Mouse (Mus musculus) gastrocnemius, postnatal 4 days (tissue): ENCODE data around the gene Rps2. TPM values are rescaled to one million over a fixed set of nuclear protein-coding genes. Genes with fewer than 3 reads are reported as not detected.
A peak's percentile ranks its signal among the peaks of the same experiment; 100 is the strongest.
"Not testable (repeated sequence)": the region's sequence is repeated elsewhere in the genome, so short reads cannot be mapped to it uniquely, and the experiment has no call there.

Experiments used
- DNase-seq, 2 experiments: peaks; one replicate each; pipeline ENCODE4 v3.0.0; 2021 to 2022; ENCODE audit warnings: low spot score in 2 of 2, mixed read lengths in 2 of 2
- long read RNA-seq, 2 experiments: library from polyadenylated mRNA; stranded (forward); transcript quantifications; one replicate each; pipeline ENCODE4 v2.0.0; 2021
- total RNA-seq, 2 experiments: library from RNA; stranded (reverse); gene quantifications; 2 replicates each; pipeline ENCODE4 v1.2.3; 2021

Rps2 gene
- 100 to 1,000 TPM; 750 to 839 TPM for total RNA-seq
- long read RNA-seq, experiment 1, transcript Rps2-208 (6 exons, 998 nt) = major isoform, 140 of 168 reads
- long read RNA-seq, experiment 1, transcript Rps2-201 (5 exons, 1,094 nt) = minor isoform, 24 of 168 reads
- long read RNA-seq, experiment 1, partial matches to known transcripts = 0 of 168 reads
- long read RNA-seq, experiment 1, other reads (novel, unspliced or antisense) = 3 of 168 reads
- long read RNA-seq, experiment 2, transcript Rps2-201 (5 exons, 1,094 nt) = minor isoform, 19 of 194 reads
- long read RNA-seq, experiment 2, transcript Rps2-208 (6 exons, 998 nt) = major isoform, 173 of 194 reads
- long read RNA-seq, experiment 2, partial matches to known transcripts = 0 of 194 reads
- long read RNA-seq, experiment 2, other reads (novel, unspliced or antisense) = 2 of 194 reads

DNA sequence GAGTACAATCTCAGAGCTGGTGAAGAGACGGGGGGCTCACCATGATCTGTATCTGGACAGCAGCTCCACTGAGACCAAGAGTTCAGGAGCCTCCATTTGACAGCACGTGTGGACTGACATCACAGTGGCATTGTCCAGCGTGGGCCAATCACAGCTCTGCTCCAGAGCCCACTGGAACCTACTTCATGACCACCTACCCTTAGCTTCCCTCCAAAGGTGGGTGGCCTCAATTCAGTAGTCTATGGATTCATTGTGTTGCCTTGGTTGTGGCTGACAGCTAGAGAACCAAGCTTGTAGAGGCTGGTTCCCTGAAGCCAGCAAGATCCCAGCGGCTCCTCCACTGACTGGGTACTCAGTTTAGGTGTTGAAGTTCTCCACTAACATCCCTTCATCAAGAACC, at the start of gene Rps2, which contains the start of gene Rnf151:
Rps2 (plus strand) TSS at position 174 of the 400 bp plus-strand sequence.
Rnf151 (minus strand) TSS at position 121 of the 400 bp plus-strand sequence.
- DNase-seq = no peak

DNA sequence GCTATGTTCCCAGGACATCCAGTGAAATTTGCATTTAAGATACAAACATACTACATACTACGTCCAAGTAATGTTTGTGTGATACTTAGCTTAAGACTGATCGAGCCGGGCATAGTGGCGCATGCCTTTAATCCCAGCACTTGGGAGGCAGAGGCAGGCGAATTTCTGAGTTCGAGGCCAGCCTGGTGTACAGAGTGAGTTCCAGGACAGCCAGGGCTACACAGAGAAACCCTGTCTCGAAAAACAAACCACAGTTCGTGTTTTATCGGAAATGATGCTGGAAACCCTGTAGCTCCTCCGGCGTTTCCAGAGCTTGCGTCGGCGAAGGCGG, 48.7 kb upstream of the Rps2 start:
- not testable (repeated sequence) for DNase-seq

DNA sequence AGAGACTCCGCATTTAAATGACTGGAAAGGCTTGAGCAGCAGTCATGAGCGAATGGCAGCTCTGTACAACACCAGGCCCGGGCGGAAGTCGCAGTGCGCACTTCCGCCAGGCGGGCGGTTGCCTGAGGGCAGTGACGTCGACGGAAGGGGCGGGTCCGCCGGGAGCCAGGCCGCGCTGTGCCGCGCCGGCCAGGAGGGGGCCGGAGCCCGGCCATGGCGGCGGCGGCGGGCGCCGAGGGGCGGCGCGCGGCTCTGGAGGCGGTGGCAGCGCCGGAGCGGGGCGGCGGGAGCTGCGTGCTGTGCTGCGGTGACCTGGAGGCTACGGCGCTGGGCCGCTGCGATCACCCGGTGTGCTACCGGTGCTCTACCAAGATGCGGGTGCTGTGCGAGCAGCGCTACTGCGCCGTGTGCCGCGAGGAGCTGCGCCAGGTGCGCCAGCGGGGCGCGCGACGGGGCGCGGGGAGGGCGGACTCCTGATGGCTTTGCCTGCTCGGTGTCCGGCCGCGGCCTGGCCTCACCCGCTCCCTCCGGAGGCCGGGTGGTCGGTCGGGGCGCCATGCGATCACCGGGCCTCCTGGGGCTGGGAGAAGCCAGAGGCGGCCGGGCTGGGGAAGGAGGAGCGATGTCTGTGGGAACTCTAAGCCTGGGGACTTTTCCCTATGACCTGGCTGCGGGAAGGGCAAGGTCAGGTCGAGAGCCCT, 48.2 kb upstream of the Rps2 start, which contains the start of gene Zfp598:
Zfp598 (plus strand) TSS at position 143 of the 701 bp plus-strand sequence.
- peak; percentile 90 to 98 for DNase-seq

DNA sequence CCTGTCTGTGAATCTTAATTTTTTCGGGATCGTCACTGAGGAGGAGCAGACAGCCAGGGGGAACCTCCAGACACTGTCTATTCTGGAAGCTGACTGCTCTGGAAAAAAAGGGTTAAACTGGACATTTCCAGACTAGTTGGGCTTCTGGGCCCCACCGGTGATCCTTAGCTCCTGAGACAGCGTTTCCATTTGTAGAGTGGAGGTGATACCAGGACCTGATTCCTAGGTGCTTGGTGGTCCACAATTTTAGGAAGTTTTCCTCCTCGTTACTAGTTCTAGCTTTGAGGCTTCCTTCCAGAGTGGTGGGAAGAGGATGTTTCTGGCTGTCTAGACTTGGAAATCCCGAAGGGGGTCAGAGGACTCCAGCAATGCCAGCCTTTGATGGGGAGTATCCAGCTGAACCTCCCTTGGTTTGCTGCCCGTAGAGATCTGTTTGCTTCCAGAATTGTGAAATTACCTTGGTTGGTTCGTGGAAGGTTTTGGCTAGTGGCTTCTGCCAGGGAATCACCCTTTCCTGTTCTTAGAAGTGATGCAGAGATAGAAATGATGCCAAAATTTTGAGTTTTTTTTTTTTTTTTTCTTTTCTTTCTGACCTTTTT, 47.6 kb upstream of the Rps2 start:
- no peak for DNase-seq

DNA sequence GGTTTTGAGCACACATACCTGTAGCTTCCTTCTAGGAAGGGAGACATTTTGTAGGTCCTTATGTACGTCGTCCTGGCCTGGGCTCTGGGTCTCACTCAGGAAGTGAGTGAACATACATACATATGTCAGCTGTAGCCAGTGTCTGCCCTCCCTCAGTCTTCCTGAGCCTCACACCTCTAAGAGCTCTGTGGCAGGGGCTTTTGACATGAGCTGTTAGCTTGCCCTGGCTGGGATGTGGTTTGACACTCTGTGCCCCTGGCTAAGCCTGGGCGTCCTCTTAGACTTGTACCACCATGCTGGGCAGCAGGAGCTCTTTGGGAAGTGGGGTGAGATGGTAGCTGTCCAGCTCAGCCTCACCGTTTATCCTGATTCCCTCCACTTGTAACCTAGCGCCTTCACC, 46.6 kb upstream of the Rps2 start:
- DNase-seq = no peak

DNA sequence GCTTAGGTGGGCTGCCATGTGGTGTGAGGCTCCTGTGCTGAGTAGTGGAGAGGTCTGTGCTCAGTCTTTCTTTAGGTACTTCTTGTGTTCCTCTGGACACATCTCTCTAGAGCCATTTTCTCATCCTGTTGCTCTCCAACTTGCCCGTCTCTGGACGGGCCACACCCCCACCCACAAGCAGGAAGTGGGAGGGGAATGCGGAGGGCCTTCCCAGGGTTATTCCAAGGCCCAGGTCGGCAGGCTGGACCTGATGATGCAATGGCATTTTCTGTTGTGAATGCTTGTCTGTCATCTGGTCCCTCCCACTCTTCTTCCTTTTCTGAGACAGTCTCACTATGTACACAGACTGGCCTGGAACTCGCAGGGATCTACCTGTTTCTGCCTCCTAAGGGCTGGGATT, 45.8 kb upstream of the Rps2 start:
- no peak for DNase-seq

DNA sequence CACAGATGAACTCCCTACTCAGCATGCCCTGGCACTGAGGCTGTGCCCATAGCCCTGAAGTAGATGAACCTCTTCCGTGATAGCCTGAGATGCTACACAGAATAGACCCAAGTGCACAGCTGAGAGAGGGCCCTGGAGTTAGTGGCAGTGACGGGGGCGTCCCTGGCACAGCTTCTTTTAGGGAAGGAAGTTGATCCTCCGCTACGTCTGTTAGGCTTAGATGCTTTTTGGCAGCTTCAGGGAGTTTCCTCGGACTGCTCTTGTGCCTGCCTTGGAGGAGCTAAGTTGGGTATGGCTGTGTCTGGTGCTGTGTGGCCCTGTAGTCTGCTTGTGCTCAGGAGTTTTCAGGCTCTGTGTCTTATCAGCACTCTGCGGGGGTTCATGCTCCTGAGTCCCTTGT, 43.6 kb upstream of the Rps2 start:
- DNase-seq = no peak

DNA sequence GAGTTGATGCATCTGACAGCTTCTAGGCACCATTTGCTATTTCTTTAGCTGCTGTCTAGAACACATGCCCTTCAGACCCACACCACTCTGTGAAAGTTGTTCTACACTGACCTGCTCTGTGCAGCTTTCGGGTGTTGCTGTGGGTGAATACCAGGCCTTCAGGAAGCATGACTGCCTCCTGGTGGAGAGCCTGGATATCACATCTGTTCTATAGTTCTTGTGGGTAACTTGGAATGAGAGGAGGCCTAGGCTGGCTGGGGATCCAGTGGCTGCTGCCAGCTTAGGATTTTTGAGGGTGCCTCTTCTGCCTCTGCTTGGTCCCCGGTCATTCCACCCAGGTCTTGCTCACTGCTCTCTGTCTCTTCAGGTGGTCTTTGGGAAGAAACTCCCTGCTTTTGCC, 41.7 kb upstream of the Rps2 start:
- DNase-seq = peak; percentile 54 to 74

DNA sequence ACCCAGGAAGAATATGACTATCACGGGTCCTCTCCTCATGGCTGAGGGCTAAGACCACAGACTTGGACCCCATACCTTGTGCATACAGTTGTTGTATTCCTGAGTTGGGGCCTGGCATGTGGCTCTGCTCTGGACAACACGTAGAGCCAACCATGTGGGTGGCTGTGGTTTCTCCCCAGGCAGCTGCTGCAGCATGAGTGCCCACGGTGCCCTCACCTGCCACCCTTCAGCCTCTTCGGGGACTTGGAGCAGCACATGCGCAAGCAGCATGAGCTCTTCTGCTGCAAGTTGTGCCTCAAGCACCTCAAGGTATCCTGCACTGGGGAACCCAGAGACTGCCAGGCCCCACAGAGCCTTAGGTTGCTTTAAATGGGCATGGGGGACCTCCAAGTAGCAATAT, 41.0 kb upstream of the Rps2 start:
- DNase-seq = no peak

DNA sequence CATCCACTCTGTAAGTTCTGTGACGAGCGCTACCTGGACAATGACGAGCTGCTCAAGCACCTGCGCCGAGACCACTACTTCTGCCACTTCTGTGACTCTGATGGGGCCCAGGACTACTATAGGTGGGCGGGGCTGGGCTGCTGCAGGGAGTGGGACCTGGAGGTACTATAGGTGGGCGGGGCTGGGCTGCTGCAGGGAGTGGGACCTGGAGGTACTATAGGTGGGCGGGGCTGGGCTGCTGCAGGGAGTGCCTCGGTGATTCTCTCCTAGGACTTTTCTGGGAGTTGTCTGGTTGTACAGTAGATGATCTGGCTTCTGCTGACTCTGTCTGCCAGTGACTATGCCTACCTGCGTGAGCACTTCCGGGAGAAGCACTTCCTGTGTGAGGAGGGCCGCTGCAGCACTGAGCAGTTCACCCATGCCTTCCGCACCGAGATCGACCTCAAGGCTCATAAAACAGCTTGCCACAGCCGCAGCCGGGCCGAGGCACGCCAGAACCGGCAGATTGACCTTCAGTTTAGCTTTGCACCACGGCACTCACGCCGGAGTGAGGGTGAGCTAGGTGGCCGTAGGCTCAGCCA, 40.3 kb upstream of the Rps2 start:
- DNase-seq = no peak

DNA sequence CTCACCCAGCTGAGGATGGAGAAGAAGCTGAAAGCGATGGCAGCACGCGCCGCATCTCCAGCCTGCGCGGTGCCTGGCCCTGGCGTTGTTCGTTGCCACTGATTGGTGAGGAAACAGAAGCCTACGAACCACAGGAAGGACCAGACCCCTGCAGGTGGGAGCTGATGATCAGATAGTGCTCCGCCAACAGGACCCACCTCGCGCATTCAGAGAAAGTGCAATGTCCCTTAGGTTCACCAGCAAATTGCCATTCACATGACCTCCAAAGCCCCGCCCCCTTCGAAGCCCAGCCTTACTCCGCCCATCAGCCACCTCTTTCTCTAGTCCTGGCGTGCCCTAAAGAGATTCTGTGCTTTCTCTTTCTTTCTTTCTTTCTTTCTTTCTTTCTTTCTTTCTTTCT, 31.4 kb upstream of the Rps2 start:
- no peak for DNase-seq

DNA sequence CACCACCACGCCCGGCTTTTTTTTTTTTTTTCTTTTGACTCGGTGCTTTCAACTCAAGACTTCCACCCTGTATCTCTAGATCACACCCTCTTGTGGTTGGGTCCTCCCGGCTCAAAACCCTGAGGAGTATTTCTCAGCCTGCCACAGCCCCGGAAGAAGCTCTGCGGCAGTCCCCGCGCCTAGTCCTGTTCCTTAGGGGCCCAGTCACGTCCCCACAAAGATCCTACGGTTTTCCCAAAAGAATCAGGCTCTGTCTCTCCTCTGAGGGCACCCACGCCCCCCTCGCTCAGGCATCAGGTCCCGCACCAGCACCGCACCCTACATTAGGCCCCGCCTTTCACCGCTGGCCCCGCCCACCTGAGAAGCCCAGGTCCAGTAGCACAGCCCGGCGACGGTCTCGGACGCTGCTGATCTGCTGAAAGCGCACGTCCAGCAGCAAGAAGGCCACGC, 30.7 kb upstream of the Rps2 start:
- DNase-seq = no peak

DNA sequence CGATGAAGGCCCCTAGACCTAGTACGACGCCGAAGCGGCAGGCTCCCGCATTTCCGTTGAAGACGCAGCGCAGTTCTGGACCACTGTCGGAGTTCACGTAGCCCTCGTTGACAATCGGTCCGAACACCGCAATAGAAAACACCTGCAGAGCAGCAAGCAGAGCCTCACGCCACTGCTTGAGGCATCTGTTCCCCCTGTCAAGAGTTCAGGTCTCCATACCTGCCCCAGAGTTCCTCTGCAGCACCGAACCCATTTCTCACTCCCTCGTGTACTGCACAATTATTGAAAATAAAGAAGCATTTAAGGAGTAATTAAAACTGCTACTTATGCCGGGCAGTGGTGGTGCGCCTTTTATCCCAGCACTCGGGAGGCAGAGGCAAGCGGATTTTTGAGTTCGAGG, 30.3 kb upstream of the Rps2 start:
- DNase-seq = no peak

DNA sequence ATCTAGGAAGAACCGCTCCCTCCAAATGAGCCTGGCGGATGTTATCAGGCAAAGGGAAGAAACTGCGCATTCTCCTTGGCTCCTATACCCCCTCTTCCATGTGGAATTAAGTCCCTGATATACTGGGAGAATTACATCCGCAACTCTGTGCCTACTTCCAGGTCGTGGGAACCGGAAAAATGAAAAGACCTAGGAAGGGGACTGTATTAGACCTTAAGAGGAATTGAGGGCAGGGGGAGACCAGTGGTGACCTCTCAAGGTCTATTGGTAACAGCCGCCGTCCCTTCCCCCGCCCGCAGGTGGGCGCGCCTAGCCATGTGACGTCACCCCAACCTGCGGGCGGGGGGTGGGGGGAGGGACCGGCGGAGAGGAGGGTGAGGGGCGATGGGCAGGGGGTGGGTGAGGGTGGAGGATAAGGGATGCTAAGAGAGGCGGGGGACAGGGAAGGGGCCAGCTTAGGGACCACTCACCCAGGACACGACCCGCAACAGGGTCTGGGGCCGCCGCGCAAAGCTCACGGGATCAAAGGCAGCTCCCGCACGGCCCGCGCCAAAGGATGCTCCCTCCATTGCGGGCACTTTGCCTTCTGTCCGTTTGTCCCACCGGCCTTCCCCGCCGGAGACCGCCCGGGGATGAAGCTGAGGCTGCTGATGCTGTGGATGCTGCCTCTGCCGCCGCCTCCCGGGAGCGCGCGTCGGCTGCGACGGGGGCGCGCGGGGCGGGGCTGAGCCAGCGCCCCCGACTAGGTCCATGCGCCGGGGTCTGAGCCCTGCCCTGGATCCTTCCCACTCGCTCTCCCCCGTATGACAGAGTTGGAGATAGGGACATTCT, 28.4 kb upstream of the Rps2 start, which contains the start of gene Syngr3:
Syngr3 (minus strand) TSS at position 705 of the 831 bp plus-strand sequence.
- DNase-seq = no peak

DNA sequence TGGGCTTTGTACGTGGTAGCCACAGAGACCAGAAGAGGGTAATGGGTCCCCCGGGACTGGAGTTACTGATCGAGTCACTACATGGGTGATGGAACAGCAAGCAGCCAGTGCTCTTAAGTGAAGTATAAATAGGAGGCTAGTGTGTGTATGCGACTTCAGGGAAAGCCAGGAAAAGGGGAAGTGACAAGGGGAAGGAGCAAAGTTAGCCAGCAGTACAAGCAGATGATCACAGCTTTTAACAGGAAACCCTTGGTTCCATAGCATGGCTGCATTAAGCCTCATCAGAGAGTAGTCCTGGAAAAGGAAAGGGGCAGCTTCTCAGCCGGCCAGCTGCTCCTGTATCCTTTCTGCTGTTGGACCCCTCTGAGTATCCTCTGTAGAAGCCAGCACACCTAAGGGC, 25.5 kb upstream of the Rps2 start:
- DNase-seq = no peak

DNA sequence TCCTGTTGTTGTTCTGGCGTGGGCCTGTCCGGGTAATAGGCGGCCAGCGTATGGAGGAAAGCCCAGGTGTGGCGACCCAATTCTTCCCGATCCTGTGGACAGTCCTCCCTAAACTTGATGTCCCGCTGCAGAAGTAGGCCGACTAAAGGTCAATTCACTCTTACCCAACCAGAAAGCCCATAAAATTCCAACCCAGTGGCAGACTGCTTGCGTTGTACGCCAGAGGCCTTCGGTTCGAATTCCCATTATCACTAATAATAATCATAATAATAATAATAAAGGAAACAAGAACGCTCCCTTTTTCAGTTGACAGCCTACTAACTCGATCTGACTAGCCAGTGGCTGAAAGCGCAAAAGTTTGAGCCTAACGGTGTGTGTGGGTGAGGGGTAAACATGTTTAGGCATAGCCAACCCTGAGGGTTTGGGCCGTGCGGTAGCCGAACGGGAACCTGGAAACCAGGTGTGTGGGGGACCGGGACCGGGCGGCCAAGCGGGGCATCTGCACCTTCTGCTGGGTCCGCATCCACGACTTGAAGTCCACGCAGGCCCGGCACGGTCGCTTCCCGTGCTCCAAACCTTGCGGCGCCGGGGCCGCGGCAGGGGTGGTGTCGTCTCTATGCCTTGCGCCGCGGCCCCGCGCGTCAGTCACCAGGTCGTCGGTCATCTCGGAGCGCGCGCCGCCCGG, 22.4 kb upstream of the Rps2 start:
- no peak for DNase-seq

DNA sequence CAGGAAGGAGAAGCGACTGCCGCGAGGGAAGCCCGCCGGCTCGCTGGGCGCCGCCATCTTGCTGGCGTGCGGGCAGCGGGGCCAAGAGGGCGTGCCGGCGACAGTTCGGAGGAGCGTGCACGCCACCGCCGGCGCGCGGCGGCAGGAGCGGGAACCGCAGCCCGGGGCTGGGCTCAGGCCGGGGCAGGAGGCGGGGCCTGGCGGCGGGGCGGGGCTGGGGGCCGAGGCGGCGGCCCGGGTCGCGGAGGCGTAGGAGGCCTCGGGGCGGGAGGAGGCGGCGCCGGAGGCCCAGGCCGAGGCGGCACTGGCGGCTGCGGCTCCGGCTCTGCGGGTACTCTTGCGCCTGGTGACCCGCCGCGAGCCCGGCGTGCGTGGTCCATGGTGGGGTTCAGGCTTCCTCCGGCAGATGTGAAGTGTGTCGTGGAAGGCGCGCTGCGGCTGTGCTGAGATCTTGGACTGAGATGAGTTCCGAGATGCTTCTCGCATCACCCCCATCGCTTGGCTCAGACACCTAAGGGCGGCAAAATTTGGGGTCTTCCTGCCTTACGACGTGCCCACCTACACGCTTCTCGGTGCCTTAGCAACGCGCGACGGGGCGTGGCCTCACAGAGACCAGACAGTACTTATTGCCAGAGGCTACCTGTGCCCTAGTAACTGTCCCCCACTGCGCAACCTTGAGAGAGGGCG, 21.8 kb upstream of the Rps2 start, which contains the start of the genes Gfer and Noxo1:
Gfer (minus strand) TSS at position 146 of the 687 bp plus-strand sequence.
Noxo1 (plus strand) TSS at position 224 of the 687 bp plus-strand sequence.
- peak; percentile 88 to 90 for DNase-seq

DNA sequence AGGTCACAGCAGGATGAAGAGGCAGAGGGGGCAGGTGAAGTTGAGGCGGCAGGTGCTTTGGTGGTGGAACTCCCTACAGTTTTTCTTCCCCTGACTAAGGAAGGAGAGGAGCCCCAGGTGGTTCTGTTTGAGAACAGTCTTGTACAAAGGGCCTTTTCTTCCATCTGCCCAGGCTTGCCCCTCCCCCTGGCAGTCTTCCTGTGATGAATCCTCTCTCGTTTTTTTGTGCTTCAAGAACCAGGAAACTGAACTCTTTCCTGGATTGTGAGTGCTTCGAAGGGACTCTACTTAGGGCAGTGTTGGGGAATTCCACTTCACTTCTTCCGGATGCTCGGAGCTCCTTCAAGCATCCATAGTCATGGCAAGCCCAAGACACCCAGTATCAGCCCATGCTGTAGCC, 19.9 kb upstream of the Rps2 start:
- no peak for DNase-seq

DNA sequence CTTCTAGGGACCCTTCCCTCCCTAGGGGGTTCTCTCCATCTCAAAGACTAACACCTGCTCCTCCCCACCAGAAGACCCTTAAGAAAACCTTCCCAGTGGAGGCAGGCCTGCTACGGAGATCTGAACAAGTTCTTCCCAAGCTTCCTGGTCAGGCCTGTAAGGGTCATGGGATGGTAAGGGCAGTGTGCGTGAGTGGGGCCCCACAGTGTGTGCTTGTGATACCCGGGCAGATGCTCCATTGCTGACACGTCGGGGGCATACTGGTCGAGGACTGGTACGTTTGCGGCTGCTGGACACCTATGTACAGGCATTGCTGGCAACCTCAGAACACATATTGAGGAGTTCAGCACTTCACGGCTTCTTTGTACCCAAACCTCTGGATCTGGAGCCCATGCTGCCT, 19.2 kb upstream of the Rps2 start:
- DNase-seq = no peak
